Mouse (Mus musculus) ovary, postnatal 14 days (tissue): ENCODE results near the gene Farsb.
"Not testable (repeated sequence)": the region's sequence is repeated elsewhere in the genome, so short reads cannot be mapped to it uniquely, and the experiment has no call there.

ENCODE experiments used
- DNase-seq: peaks from one replicate; pipeline ENCODE4 v3.0.0; 2022; ENCODE audit warnings: low spot score

The Farsb gene

GRCm38 (mm10) chr1:78488752-78489492, at the start of gene Farsb:
Farsb (minus strand) TSS chr1:78488897.
- peak; percentile 90 for DNase-seq

GRCm38 (mm10) chr1:78538396-78538795, 49.7 kb upstream of the Farsb start:
- DNase-seq = no peak

- DNase-seq = no peak
Observed at GRCm38 (mm10) chr1:78537494-78538010, 48.9 kb upstream of the Farsb start.

GRCm38 (mm10) chr1:78536310-78537164, 47.8 kb upstream of the Farsb start:
- DNase-seq = peak; percentile 77

GRCm38 (mm10) chr1:78534428-78535150, 45.9 kb upstream of the Farsb start:
- DNase-seq = no peak

- no peak for DNase-seq
Observed at GRCm38 (mm10) chr1:78532184-78532800, 43.6 kb upstream of the Farsb start.

- no peak for DNase-seq
Observed at GRCm38 (mm10) chr1:78530500-78531215, 42.0 kb upstream of the Farsb start.

GRCm38 (mm10) chr1:78529011-78529410, 40.3 kb upstream of the Farsb start:
- DNase-seq = no peak

GRCm38 (mm10) chr1:78528356-78528755, 39.7 kb upstream of the Farsb start:
- DNase-seq = no peak

GRCm38 (mm10) chr1:78525189-78525886, 36.6 kb upstream of the Farsb start:
- DNase-seq = peak; percentile 48

- no peak for DNase-seq
Observed at GRCm38 (mm10) chr1:78518907-78519306, 30.2 kb upstream of the Farsb start.

- no peak for DNase-seq
Observed at GRCm38 (mm10) chr1:78512756-78513155, 24.1 kb upstream of the Farsb start.

GRCm38 (mm10) chr1:78511621-78512160, 23.0 kb upstream of the Farsb start, which contains the start of gene BC035947:
BC035947 (minus strand) TSS chr1:78512158.
- peak; percentile 25 for DNase-seq

GRCm38 (mm10) chr1:78510862-78511261, 22.2 kb upstream of the Farsb start, which contains the start of gene Mogat1:
Mogat1 (plus strand) TSS chr1:78510991.
- DNase-seq = no peak

GRCm38 (mm10) chr1:78507137-78507536, 18.4 kb upstream of the Farsb start:
- no peak for DNase-seq

- no peak for DNase-seq
Observed at GRCm38 (mm10) chr1:78502527-78502926, 13.8 kb upstream of the Farsb start.

- not testable (repeated sequence) for DNase-seq
Observed at GRCm38 (mm10) chr1:78501856-78502255, 13.2 kb upstream of the Farsb start.

- no peak for DNase-seq
Observed at GRCm38 (mm10) chr1:78501036-78501435, 12.3 kb upstream of the Farsb start.

- DNase-seq = no peak
Observed at GRCm38 (mm10) chr1:78490143-78490542, 1.4 kb upstream of the Farsb start.

GRCm38 (mm10) chr1:78488427-78488751, 308 bp downstream of the Farsb start:
- DNase-seq = no peak
